Mouse (Mus musculus) lung, adult 2 months (tissue): ENCODE results near the gene Gpd1l.

Experiments
- CTCF ChIP-seq: fragments of 200-500 bp; IDR thresholded peaks from 2 replicates; pipeline ENCODE4 v1.5.1; 2011; ENCODE audit warnings: mild to moderate bottlenecking, low read length, control low read depth; ENCODE audit not compliant: insufficient read depth
- POLR2A ChIP-seq: fragments of 200-500 bp; IDR thresholded peaks from 2 replicates; pipeline ENCODE4 v1.6.1; 2011; ENCODE audit warnings: low read depth, mild to moderate bottlenecking, control low read depth, low read length, borderline replicate concordance; ENCODE audit errors: extremely low read depth

DNA sequence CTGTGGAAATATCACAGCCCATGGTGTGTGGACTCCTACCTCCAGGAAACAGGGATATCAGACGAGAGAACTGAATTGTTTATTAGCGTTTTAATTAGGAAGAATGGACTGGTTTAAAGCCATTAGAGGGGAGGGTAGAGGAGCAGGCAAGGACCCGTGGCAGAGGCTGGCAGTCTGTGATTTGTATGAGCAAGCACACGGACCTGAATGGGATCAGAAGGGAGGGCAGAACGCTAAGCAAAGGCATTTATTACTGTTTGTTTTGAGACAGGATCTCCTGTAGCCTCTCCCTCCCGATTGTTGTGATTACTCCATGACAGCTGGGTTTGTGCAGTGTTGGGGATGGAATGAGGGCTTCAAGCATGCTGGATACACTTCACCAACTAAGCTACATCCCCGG, 43.4 kb downstream of the Gpd1l start:
- no peak for TF ChIP-seq CTCF
- no peak for TF ChIP-seq POLR2A
